Mouse (Mus musculus) C2C12 (cell line): ENCODE results near the gene Tctex1d2. TPM values are rescaled to one million over a fixed set of nuclear protein-coding genes. Genes with fewer than 3 reads are reported as not detected.
"Not testable (repeated sequence)": the region's sequence is repeated elsewhere in the genome, so short reads cannot be mapped to it uniquely, and the experiment has no call there.

Source experiments
- H3K27me3 ChIP-seq: one replicate; pipeline ENCODE4 v1.6.1; 2011; ENCODE audit not compliant: control insufficient read depth, insufficient read depth, insufficient read length
- H3K36me3 ChIP-seq: one replicate; pipeline ENCODE4 v1.6.1; 2011; ENCODE audit not compliant: control insufficient read depth, insufficient read depth
- H3K4me3 ChIP-seq: one replicate; pipeline ENCODE4 v1.5.1; 2011; ENCODE audit warnings: mild to moderate bottlenecking, control low read depth; ENCODE audit not compliant: poor library complexity, insufficient read depth, severe bottlenecking
- H3K79me2 ChIP-seq: one replicate; pipeline ENCODE4 v1.6.1; 2011; ENCODE audit not compliant: control insufficient read depth, insufficient read depth
- H3K79me3 ChIP-seq: one replicate; pipeline ENCODE4 v1.6.1; 2011; ENCODE audit warnings: low read depth, control low read depth
- H3ac ChIP-seq: one replicate; pipeline ENCODE3; 2011; ENCODE audit warnings: low read depth; ENCODE audit not compliant: control insufficient read depth, insufficient read length
- CEBPB ChIP-seq: IDR thresholded peaks from one replicate; pipeline ENCODE4 v1.6.1; 2011; ENCODE audit warnings: low read depth, mild to moderate bottlenecking, control low read depth, moderate library complexity
- CTCF ChIP-seq: IDR thresholded peaks from one replicate; pipeline ENCODE4 v1.5.1; 2011; ENCODE audit not compliant: control insufficient read depth, insufficient read depth, insufficient read length
- FOSL1 ChIP-seq: IDR thresholded peaks from one replicate; pipeline ENCODE4 v1.8.0; 2011; ENCODE audit warnings: mild to moderate bottlenecking, low read length; ENCODE audit not compliant: poor library complexity, insufficient read depth, severe bottlenecking
- MAX ChIP-seq: IDR thresholded peaks from one replicate; pipeline ENCODE4 v1.6.1; 2011; ENCODE audit warnings: mild to moderate bottlenecking, control low read depth
- MYOD1 ChIP-seq: IDR thresholded peaks from one replicate; pipeline ENCODE4 v1.6.1; 2011; ENCODE audit warnings: low read depth; ENCODE audit not compliant: control insufficient read depth, insufficient read length
- MYOG ChIP-seq: IDR thresholded peaks from one replicate; pipeline ENCODE4 v1.6.1; 2011; ENCODE audit not compliant: control insufficient read depth, insufficient read length; ENCODE audit errors: extremely low read depth
- USF1 ChIP-seq: IDR thresholded peaks from one replicate; pipeline ENCODE4 v1.6.1; 2011; ENCODE audit warnings: low read depth, mild to moderate bottlenecking, control low read depth, moderate library complexity
- polyA plus RNA-seq: library from polyadenylated mRNA; unstranded; fragments of >200 nt; fragmentation: generic; extraction: Trizol; gene quantifications from one replicate; pipeline ENCODE4 v1.2.1, GENCODE M21; 2012; ENCODE audit warnings: missing spikeins

Tctex1d2 gene
- polyA plus RNA-seq, 1 experiment, result 16.6 TPM

- TF ChIP-seq USF1 (no peak), MAX (no peak), CTCF (no peak), MYOD1 (no peak), FOSL1 (no peak), MYOG (no peak), CEBPB (no peak)
- Histone ChIP-seq H3K36me3 (no peaks in the 10 kb centered on the region), H3K4me3 (no peak overlapping the region), H3K79me3 (peaks cover 6% of the 10 kb centered on the region), H3K27me3 (no peaks in the 10 kb centered on the region), H3ac (no peak overlapping the region), H3K79me2 (peaks cover 24% of the 10 kb centered on the region)
Measured at GRCm38 (mm10) chr16:32433138-32433537, 13.6 kb downstream of the Tctex1d2 start.

- Histone ChIP-seq H3K36me3 (no peaks in the 10 kb centered on the region), H3ac (no peak overlapping the region), H3K27me3 (no peaks in the 10 kb centered on the region), H3K79me3 (peaks cover 6% of the 10 kb centered on the region), H3K4me3 (no peak overlapping the region), H3K79me2 (peaks cover 24% of the 10 kb centered on the region)
- TF ChIP-seq MAX (no peak), MYOG (no peak), MYOD1 (no peak), CEBPB (no peak), USF1 (no peak), CTCF (no peak), FOSL1 (no peak)
Measured at GRCm38 (mm10) chr16:32434066-32434465, 14.6 kb downstream of the Tctex1d2 start.

GRCm38 (mm10) chr16:32434691-32435090 is 15.2 kb downstream of the Tctex1d2 start:
- no peaks in the 10 kb centered on the region for H3K27me3 ChIP-seq
- H3K4me3 ChIP-seq, result no peak overlapping the region
- H3K79me2 ChIP-seq, result peaks cover 24% of the 10 kb centered on the region
- TF ChIP-seq MYOD1 (no peak), MYOG (no peak), MAX (no peak), USF1 (no peak), CEBPB (no peak), FOSL1 (no peak), CTCF (no peak)
- no peaks in the 10 kb centered on the region for H3K36me3 ChIP-seq
- peaks cover 6% of the 10 kb centered on the region for H3K79me3 ChIP-seq
- no peak overlapping the region for H3ac ChIP-seq

GRCm38 (mm10) chr16:32436657-32437056 is 17.2 kb downstream of the Tctex1d2 start:
- Histone ChIP-seq H3K36me3 (no peaks in the 10 kb centered on the region), H3K79me2 (peaks cover 15% of the 10 kb centered on the region), H3K27me3 (no peaks in the 10 kb centered on the region), H3ac (no peak overlapping the region), H3K4me3 (no peak overlapping the region), H3K79me3 (peaks cover 6% of the 10 kb centered on the region)
- TF ChIP-seq FOSL1, result no peak
- no peak for TF ChIP-seq MAX
- no peak for TF ChIP-seq CEBPB
- no peak for TF ChIP-seq USF1
- TF ChIP-seq CTCF, result no peak
- no peak for TF ChIP-seq MYOG
- TF ChIP-seq MYOD1, result no peak

GRCm38 (mm10) chr16:32437266-32437665 is 17.8 kb downstream of the Tctex1d2 start:
- H3ac ChIP-seq, result no peak overlapping the region
- peaks cover 4% of the 10 kb centered on the region for H3K79me3 ChIP-seq
- no peaks in the 10 kb centered on the region for H3K36me3 ChIP-seq
- no peaks in the 10 kb centered on the region for H3K27me3 ChIP-seq
- TF ChIP-seq MYOG, result no peak
- TF ChIP-seq CTCF, result no peak
- no peak overlapping the region for H3K4me3 ChIP-seq
- peaks cover 9% of the 10 kb centered on the region for H3K79me2 ChIP-seq

GRCm38 (mm10) chr16:32441432-32441831 is 21.9 kb downstream of the Tctex1d2 start:
- no peak for TF ChIP-seq USF1
- TF ChIP-seq MYOD1, result no peak
- no peak for TF ChIP-seq CTCF
- TF ChIP-seq CEBPB, result no peak
- TF ChIP-seq MAX, result no peak
- TF ChIP-seq MYOG, result no peak
- no peaks in the 10 kb centered on the region for H3K79me3 ChIP-seq
- no peaks in the 10 kb centered on the region for H3K36me3 ChIP-seq
- H3K4me3 ChIP-seq, result no peak overlapping the region
- H3K27me3 ChIP-seq, result no peaks in the 10 kb centered on the region
- no peak overlapping the region for H3ac ChIP-seq
- no peaks in the 10 kb centered on the region for H3K79me2 ChIP-seq

GRCm38 (mm10) chr16:32444615-32445014 is 25.1 kb downstream of the Tctex1d2 start:
- H3K4me3 ChIP-seq, H3K79me2 ChIP-seq, H3ac ChIP-seq, H3K27me3 ChIP-seq, H3K36me3 ChIP-seq, H3K79me3 ChIP-seq: not testable (repeated sequence)
